Mouse (Mus musculus) granulocyte monocyte progenitor cell, adult 5-6 weeks (primary cell): ENCODE measurements around the gene Apobec4. TPM values are rescaled to one million over a fixed set of nuclear protein-coding genes. Genes with fewer than 3 reads are reported as not detected.

Source experiments
- ATAC-seq: replicated peaks from 2 replicates; pipeline ENCODE4 v1.8.0; 2016; ENCODE audit warnings: mild to moderate bottlenecking, moderate TSS enrichment, inconsistent platforms; ENCODE audit not compliant: poor library complexity, severe bottlenecking
- total RNA-seq, 2 experiments: library from RNA; stranded (forward) in 1 of 2; stranded (reverse) in 1 of 2; fragments of 200-712, 200-1000 nt in 1 of 2; fragments of >200 nt in 1 of 2; fragmentation: Nextera tagmentation in 1 of 2; gene quantifications; 2 replicates each; pipeline ENCODE4 v1.2.3; 2014 to 2017

The Apobec4 gene
- total RNA-seq, 2 experiments from 2014 or later: not detected

- peak; percentile 38 for ATAC-seq
Observed at GRCm38 (mm10) chr1:152799897-152800296, 49.5 kb downstream of the Apobec4 start, which contains the start of gene Ncf2. TSS of gene Ncf2 (plus strand) at chr1:152800194.

GRCm38 (mm10) chr1:152800633-152801176 is 50.4 kb downstream of the Apobec4 start:
- ATAC-seq: no peak

GRCm38 (mm10) chr1:152804907-152805306 is 54.6 kb downstream of the Apobec4 start:
- ATAC-seq: peak; percentile 54

Other genes starting within 250 kb of the Apobec4 start
- 1.6 and 3.3 TPM in 2 replicates for gene Rgl1, start 15.8 kb downstream of the Apobec4 start, total RNA-seq (2014; fragmentation: Nextera tagmentation)
- gene Rgl1, start 15.8 kb downstream of the Apobec4 start, total RNA-seq (2017): 0.46 and 2.1 TPM in 2 replicates
- gene Arpc5, start 16.0 kb downstream of the Apobec4 start, total RNA-seq (2014; fragmentation: Nextera tagmentation): 175 and 199 TPM in 2 replicates
- gene Arpc5, start 16.0 kb downstream of the Apobec4 start, total RNA-seq (2017): 115 and 134 TPM in 2 replicates
- gene Ncf2, start 49.6 kb downstream of the Apobec4 start, total RNA-seq (2014; fragmentation: Nextera tagmentation): 102 and 121 TPM in 2 replicates
- gene Ncf2, start 49.6 kb downstream of the Apobec4 start, total RNA-seq (2017): 118 and 136 TPM in 2 replicates
- gene Smg7, start 152.1 kb downstream of the Apobec4 start, total RNA-seq (2014; fragmentation: Nextera tagmentation): 62.0 and 100 TPM in 2 replicates
- gene Smg7, start 152.1 kb downstream of the Apobec4 start, total RNA-seq (2017): 26.0 and 31.2 TPM in 2 replicates
- gene Nmnat2, start 204.4 kb downstream of the Apobec4 start, total RNA-seq (2014; fragmentation: Nextera tagmentation): not detected in 2 replicates
- gene Nmnat2, start 204.4 kb downstream of the Apobec4 start, total RNA-seq (2017): not detected in 2 replicates